Comparison of ENCODE assay signal across 11 mouse cellular contexts in the genomic region with DNA sequence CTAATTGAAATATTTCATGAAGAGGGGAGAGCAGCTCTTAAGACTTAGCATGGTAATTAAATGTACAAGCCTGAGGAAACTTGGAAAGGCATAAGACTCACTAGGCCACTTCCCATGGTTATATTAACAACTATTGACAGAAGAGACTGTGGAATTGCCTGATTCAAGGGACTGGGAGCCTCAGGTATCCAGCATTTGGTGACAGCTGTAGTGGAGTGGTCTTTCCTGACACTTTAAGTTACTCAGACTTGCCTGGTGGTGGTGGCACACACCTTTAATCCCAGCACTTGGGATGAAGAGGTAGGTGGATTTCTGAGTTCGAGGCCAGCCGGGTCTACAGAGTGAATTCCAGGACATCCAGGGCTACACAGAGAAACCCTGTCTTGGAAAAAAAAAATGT. TPM values are rescaled to one million over a fixed set of nuclear protein-coding genes. Genes with fewer than 3 reads are reported as not detected.
DNase-seq lines count a peak whose midpoint lies in the region; ATAC-seq and TF ChIP-seq lines count a peak whose summit lies in the region.
"Had no signal": no experiment of that assay in that cellular context is flagged by ENCODE, and none has a peak within 500 bp of the region (broad histone marks: within the 10 kb centered on the region; RNA-seq: fewer than 3 reads in every experiment).

No protein-coding gene starts in this region.

- H3K27me3 ChIP-seq in heart, adult 2 months (ENCODE audit: control insufficient read depth, insufficient read depth, low read length): no peaks in the 10 kb centered on the region
- H3K27me3 ChIP-seq in CH12.LX (replicated peaks): no peaks in the 10 kb centered on the region
- no peaks in the 10 kb centered on the region for H3K27me3 ChIP-seq in heart, postnatal 0 days (ENCODE audit: control insufficient read depth, insufficient read depth, low read length)
- H3K27me3 ChIP-seq in liver, embryonic 16.5 days (ENCODE audit: control insufficient read depth, insufficient read depth, low read depth, low read length): no peaks in the 10 kb centered on the region

- DNase-seq in heart, adult 2 months: no peak
- no peak for DNase-seq in heart, adult 18-20 months
- no peak for DNase-seq in CH12.LX (ENCODE audit: extremely low read depth)
- no peak for DNase-seq in heart, postnatal 0 days (ENCODE audit: low spot score)
- DNase-seq in right cerebral cortex, adult 2 months (ENCODE audit: low spot score in 2 of 2): no peak
- DNase-seq in adrenal gland, adult 18-20 months (ENCODE audit: low spot score in 2 of 2): no peak
- DNase-seq: adrenal gland, postnatal 10 days; layer of hippocampus, postnatal 36 days; right cerebral cortex, adult 18-20 months had no signal

- TF ChIP-seq CTCF in heart, adult 2 months (IDR thresholded peaks at IDR 0.05): no peak
- TF ChIP-seq CTCF in CH12.LX (conservative IDR thresholded peaks at IDR 0.05 in 1 of 2, IDR thresholded peaks at IDR 0.05 in 1 of 2; ENCODE audit: low read depth in 2 of 2, low read length in 2 of 2): no peak
- TF ChIP-seq CTCF in heart, postnatal 0 days (IDR thresholded peaks at IDR 0.05; ENCODE audit: low read depth): no peak

- 95% methylated on average over 2 of the region's 2 CpGs for WGBS in heart, adult 2 months
- WGBS in heart, postnatal 0 days: 89% methylated on average over 2 of the region's 2 CpGs
- WGBS in liver, embryonic 16.5 days (ENCODE audit: insufficient replicate concordance): 93% methylated on average over 2 of the region's 2 CpGs

- H3K79me2 ChIP-seq in heart, adult 2 months (replicated peaks; ENCODE audit: control insufficient read depth, insufficient read depth, low read length): peaks cover 6% of the 10 kb centered on the region
- peaks cover 32% of the 10 kb centered on the region for H3K79me2 ChIP-seq in CH12.LX (replicated peaks; ENCODE audit: control insufficient read depth, extremely low read depth, insufficient read depth, poor library complexity, severe bottlenecking)

- H3K4me3 ChIP-seq in heart, adult 2 months: peak overlapping the region; percentile 97
- peak overlapping the region in 2 of 3 experiments; percentile 70 to 97 for H3K4me3 ChIP-seq in CH12.LX (replicated peaks in 1 of 3; ENCODE audit: low read depth in 2 of 3, low read length in 2 of 3, poor library complexity in 1 of 3)
- H3K4me3 ChIP-seq in heart, postnatal 0 days (ENCODE audit: low read depth, low read length): peak overlapping the region; percentile 98; the same call in 1 of the 2 replicates
- H3K4me3 ChIP-seq in liver, embryonic 16.5 days (ENCODE audit: low read depth, low read length): peak overlapping the region; percentile 98

- dilution Hi-C loops in CH12.LX (cut with MboI; ENCODE audit: extremely low pct_ligation_motif_present, extremely low pct_unique_long_range_greater_than_20kb, low sequenced_read_pairs): no loop called here

- ATAC-seq in heart, postnatal 0 days (ENCODE audit: insufficient read depth, low read depth): no peak
- ATAC-seq in liver, embryonic 16.5 days (ENCODE audit: low read depth): no peak
- no peak for ATAC-seq in monocyte, adult 5-6 weeks (replicated peaks; ENCODE audit: insufficient number of reproducible peaks, low FRiP score, low TSS enrichment, poor library complexity, severe bottlenecking)

- H3K27ac ChIP-seq in heart, adult 2 months: peak overlapping the region; percentile 88
- H3K27ac ChIP-seq in CH12.LX (ENCODE audit: insufficient read depth, low read depth): no peak overlapping the region
- peak overlapping the region; percentile 96; the same call in 1 of the 2 replicates for H3K27ac ChIP-seq in heart, postnatal 0 days (ENCODE audit: low read depth)
- no peak overlapping the region for H3K27ac ChIP-seq in liver, embryonic 16.5 days (ENCODE audit: low read length)

- intact Hi-C loops in heart, adult 2 months (cut with DNase I): loop anchor here (5.0 kb wide), 4 partner anchors 120 to 305 kb away; a partner anchor contains a TSS

- no peak for TF ChIP-seq RAD21 in CH12.LX (IDR thresholded peaks at IDR 0.05; ENCODE audit: low read depth, low read length)

- H3K9ac ChIP-seq in heart, adult 2 months (ENCODE audit: low read depth, low read length): no peak overlapping the region
- peak overlapping the region; percentile 54 for H3K9ac ChIP-seq in CH12.LX (ENCODE audit: insufficient read depth, low read depth)
- H3K9ac ChIP-seq in heart, postnatal 0 days (replicated peaks; ENCODE audit: low read depth, low read length): no peak overlapping the region
- H3K9ac ChIP-seq in liver, embryonic 16.5 days (ENCODE audit: low read depth, low read length): peak overlapping the region; percentile 96

- peaks cover 8% of the 10 kb centered on the region for H3K4me1 ChIP-seq in heart, adult 2 months (ENCODE audit: control insufficient read depth, insufficient read depth, low read length)
- H3K4me1 ChIP-seq in CH12.LX (ENCODE audit: control insufficient read depth in 1 of 2, insufficient read depth in 2 of 2): peaks cover 2 to 40% of the 10 kb centered on the region in 2 experiments; a peak in 3 of 4 replicates
- H3K4me1 ChIP-seq in heart, postnatal 0 days (ENCODE audit: control insufficient read depth, insufficient read depth): peaks cover 20% of the 10 kb centered on the region
- peaks cover 22% of the 10 kb centered on the region for H3K4me1 ChIP-seq in liver, embryonic 16.5 days (ENCODE audit: control insufficient read depth, low read depth, low read length)

- TF ChIP-seq EP300 in heart, adult 2 months (IDR thresholded peaks at IDR 0.05; ENCODE audit: insufficient read depth, low read depth, low read length): no peak
- TF ChIP-seq EP300 in CH12.LX (IDR thresholded peaks at IDR 0.05; ENCODE audit: low read length): no peak
- no peak for TF ChIP-seq EP300 in heart, postnatal 0 days (IDR thresholded peaks at IDR 0.05; ENCODE audit: low read depth)

- TF ChIP-seq POLR2A in heart, adult 2 months (IDR thresholded peaks at IDR 0.05; ENCODE audit: insufficient read depth, low read depth, low read length): no peak
- no peak for TF ChIP-seq POLR2A in CH12.LX (IDR thresholded peaks at IDR 0.05; ENCODE audit: low read depth, low read length)

- peaks cover 5% of the 10 kb centered on the region for H3K36me3 ChIP-seq in heart, adult 2 months (ENCODE audit: control insufficient read depth, insufficient read depth, low read length)
- peaks cover 13 to 28% of the 10 kb centered on the region in 2 experiments for H3K36me3 ChIP-seq in CH12.LX (replicated peaks in 1 of 2; ENCODE audit: control insufficient read depth in 1 of 2, insufficient read depth in 1 of 2, low read length in 1 of 2)
- H3K36me3 ChIP-seq in heart, postnatal 0 days (replicated peaks; ENCODE audit: control insufficient read depth, insufficient read depth, low read length): no peaks in the 10 kb centered on the region
- H3K36me3 ChIP-seq in liver, embryonic 16.5 days (ENCODE audit: control insufficient read depth, insufficient read depth): no peaks in the 10 kb centered on the region

- peak overlapping the region; percentile 52 for H3K4me2 ChIP-seq in CH12.LX (ENCODE audit: insufficient read depth, low read depth, poor library complexity, severe bottlenecking)
- H3K4me2 ChIP-seq in heart, postnatal 0 days (ENCODE audit: low read depth, low read length): peak overlapping the region; percentile 79
- H3K4me2 ChIP-seq in liver, embryonic 16.5 days (ENCODE audit: low read depth, low read length): peak overlapping the region; percentile 77

- H3K9me3 ChIP-seq in CH12.LX (replicated peaks; ENCODE audit: low read length): peaks cover 22% of the 10 kb centered on the region
- no peaks in the 10 kb centered on the region for H3K9me3 ChIP-seq in heart, postnatal 0 days (replicated peaks; ENCODE audit: control insufficient read depth, low read length)
- H3K9me3 ChIP-seq in liver, embryonic 16.5 days (replicated peaks; ENCODE audit: control insufficient read depth, low read length): no peaks in the 10 kb centered on the region

- in situ Hi-C loops in CH12.LX (cut with MboI; ENCODE audit: low pct_ligation_motif_present, low pct_unique_long_range_greater_than_20kb, low sequenced_read_pairs): no loop called here

RNA-seq across cellular contexts. Expression of a gene that starts 1.0 kb away (rescaled TPM):
- 10 to 100 TPM; 10.3 to 10.4 TPM for total RNA-seq in heart, adult 2 months (2021)
- 15.8 and 18.4 TPM in 2 replicates for polyA plus RNA-seq in heart, adult 2 months (2012; rRNA removed)
- total RNA-seq in heart, adult 18-20 months (2021): 1 to 10 TPM; 9.0 to 9.1 TPM
- total RNA-seq in CH12.LX (2012; rRNA removed): 23.9 and 27.6 TPM in 2 replicates
- 20.4 and 20.6 TPM in 2 replicates for total RNA-seq in CH12.LX (2014; rRNA removed)
- 35.3 and 41.2 TPM in 2 replicates for polyA plus RNA-seq in CH12.LX (2012; ENCODE audit: insufficient read length, low read depth)
- total RNA-seq in heart, postnatal 0 days (2014; rRNA removed; ENCODE audit: low replicate concordance): 16.1 and 20.6 TPM in 2 replicates
- 18.1 and 18.9 TPM in 2 replicates for polyA plus RNA-seq in heart, postnatal 0 days (2015; fragmentation: Nextera tagmentation; extraction: Ambion mirVana)
- 22.4 and 23.0 TPM in 2 replicates for polyA plus RNA-seq in liver, embryonic 16.5 days (2015; fragmentation: Nextera tagmentation; extraction: Ambion mirVana)
- total RNA-seq in monocyte, adult 5-6 weeks (2017): 16.4 to 26.9 TPM (median 19.6 TPM) in 3 replicates
- total RNA-seq in adrenal gland, adult 18-20 months (2021): 10 to 100 TPM; 17.9 to 19.9 TPM

RNA-seq across cellular contexts. Expression of a gene that starts 46.0 kb away (rescaled TPM):
- total RNA-seq in heart, adult 2 months (2021): 1 to 10 TPM; 2.2 to 2.6 TPM
- polyA plus RNA-seq in heart, adult 2 months (2012; rRNA removed): 3.7 and 7.6 TPM in 2 replicates
- total RNA-seq in heart, adult 18-20 months (2021): 1 to 10 TPM; 3.3 to 4.0 TPM
- total RNA-seq in CH12.LX (2012; rRNA removed) (not detected in 2 replicates), CH12.LX (2014; rRNA removed) (not detected in 2 replicates)
- polyA plus RNA-seq in CH12.LX (2012; ENCODE audit: insufficient read length, low read depth): not detected in 2 replicates
- total RNA-seq in heart, postnatal 0 days (2014; rRNA removed; ENCODE audit: low replicate concordance): 5.6 and 40.2 TPM in 2 replicates
- polyA plus RNA-seq in heart, postnatal 0 days (2015; fragmentation: Nextera tagmentation; extraction: Ambion mirVana): 37.3 and 40.8 TPM in 2 replicates
- 3.4 and 4.6 TPM in 2 replicates for polyA plus RNA-seq in liver, embryonic 16.5 days (2015; fragmentation: Nextera tagmentation; extraction: Ambion mirVana)
- 4.8 TPM in 1 of 3 replicates, not detected in the others for total RNA-seq in monocyte, adult 5-6 weeks (2017)
- 10 to 100 TPM; 21.1 to 39.7 TPM for total RNA-seq in adrenal gland, adult 18-20 months (2021)

RNA-seq across cellular contexts. Expression of a gene that starts 58.6 kb away (rescaled TPM):
- 1 to 10 TPM; 1.1 TPM for total RNA-seq in heart, adult 2 months (2021)
- polyA plus RNA-seq in heart, adult 2 months (2012; rRNA removed): 3.1 and 5.7 TPM in 2 replicates
- 1 to 10 TPM; 1.5 to 3.7 TPM for total RNA-seq in heart, adult 18-20 months (2021)
- total RNA-seq in CH12.LX (2012; rRNA removed) (0.04 TPM in 1 of 2 replicates, not detected in the other), CH12.LX (2014; rRNA removed) (not detected in 2 replicates)
- polyA plus RNA-seq in CH12.LX (2012; ENCODE audit: insufficient read length, low read depth): not detected in 2 replicates
- total RNA-seq in heart, postnatal 0 days (2014; rRNA removed; ENCODE audit: low replicate concordance): 1.9 and 4.3 TPM in 2 replicates
- polyA plus RNA-seq in heart, postnatal 0 days (2015; fragmentation: Nextera tagmentation; extraction: Ambion mirVana): 0.29 and 0.33 TPM in 2 replicates
- polyA plus RNA-seq in liver, embryonic 16.5 days (2015; fragmentation: Nextera tagmentation; extraction: Ambion mirVana): 0.09 and 0.12 TPM in 2 replicates
- 8.2 to 9.5 TPM (median 8.4 TPM) in 3 replicates for total RNA-seq in monocyte, adult 5-6 weeks (2017)
- total RNA-seq in adrenal gland, adult 18-20 months (2021): 10 to 100 TPM; 21.7 to 44.0 TPM

Comparison
In these comparisons a context has a peak if more than half of its experiments do, and no peak if none do; other contexts are left out.
1. H3K27ac ChIP-seq: peak in heart, adult 2 months (single experiment) and heart, postnatal 0 days (single experiment); none in CH12.LX (single experiment) and liver, embryonic 16.5 days (single experiment).
2. H3K9ac ChIP-seq: peak in CH12.LX (single experiment) and liver, embryonic 16.5 days (single experiment); none in heart, adult 2 months (single experiment) and heart, postnatal 0 days (single experiment).
3. Peak in every context shown above with its lines, with median percentiles within 50 percentile points of each other: H3K4me3 ChIP-seq and H3K4me2 ChIP-seq.